Mouse (Mus musculus): ENCODE measurements around the gene Irak1bp1. TPM values are rescaled to one million over a fixed set of nuclear protein-coding genes. Genes with fewer than 3 reads are reported as not detected.

The Irak1bp1 gene
- polyA plus RNA-seq, 1 experiment from 2014 or later = 23.9 TPM

Other genes with a start within 250 kb of the Irak1bp1 start
- gene Phip, start 146.0 kb downstream of the Irak1bp1 start, polyA plus RNA-seq (2014; fragmentation: Nextera tagmentation; extraction: Ambion mirVana) = 87.4 and 92.6 TPM in 2 replicates